Mouse (Mus musculus) brown adipose tissue, adult 24 weeks (tissue): ENCODE results near the gene Ldah. TPM values are rescaled to one million over a fixed set of nuclear protein-coding genes. Genes with fewer than 3 reads are reported as not detected.

Source experiments
- H3K27ac ChIP-seq: fragments of 200-500 bp; replicated peaks from 2 replicates; pipeline ENCODE4 v1.5.1; 2012; ENCODE audit warnings: low read depth, mild to moderate bottlenecking, low read length
- H3K4me1 ChIP-seq: fragments of 200-500 bp; 2 replicates; pipeline ENCODE4 v1.6.1; 2012; ENCODE audit warnings: low read length, mixed read lengths; ENCODE audit not compliant: control insufficient read depth, insufficient read depth, insufficient read length
- H3K4me3 ChIP-seq: fragments of 200-500 bp; 2 replicates; pipeline ENCODE4 v1.5.1; 2012; ENCODE audit warnings: low read depth, mild to moderate bottlenecking, low read length, moderate library complexity; ENCODE audit not compliant: insufficient read depth
- polyA plus RNA-seq: library from polyadenylated mRNA; stranded (reverse); fragments of >200 nt; gene quantifications from 2 replicates; pipeline ENCODE4 v1.2.4, GENCODE M21; 2012; ENCODE audit not compliant: missing spikeins, insufficient read depth, insufficient read length

Ldah gene
- polyA plus RNA-seq, 1 experiment: 55.7 TPM

GRCm38 (mm10) chr12:8320084-8320713 lies 112.3 kb downstream of the Ldah start:
- H3K4me3 ChIP-seq: no peak overlapping the region
- no peak overlapping the region for H3K27ac ChIP-seq
- no peaks in the 10 kb centered on the region; the same call in 1 of the 2 replicates for H3K4me1 ChIP-seq

- Histone ChIP-seq H3K4me3 (no peak overlapping the region), H3K27ac (no peak overlapping the region), H3K4me1 (no peaks in the 10 kb centered on the region; the same call in 1 of the 2 replicates)
Measured at GRCm38 (mm10) chr12:8321506-8321905, 113.6 kb downstream of the Ldah start.

- H3K4me3 ChIP-seq: no peak overlapping the region
- H3K27ac ChIP-seq: no peak overlapping the region
- peaks cover 9% of the 10 kb centered on the region for H3K4me1 ChIP-seq
Measured at GRCm38 (mm10) chr12:8324086-8324485, 116.2 kb downstream of the Ldah start.

DNA sequence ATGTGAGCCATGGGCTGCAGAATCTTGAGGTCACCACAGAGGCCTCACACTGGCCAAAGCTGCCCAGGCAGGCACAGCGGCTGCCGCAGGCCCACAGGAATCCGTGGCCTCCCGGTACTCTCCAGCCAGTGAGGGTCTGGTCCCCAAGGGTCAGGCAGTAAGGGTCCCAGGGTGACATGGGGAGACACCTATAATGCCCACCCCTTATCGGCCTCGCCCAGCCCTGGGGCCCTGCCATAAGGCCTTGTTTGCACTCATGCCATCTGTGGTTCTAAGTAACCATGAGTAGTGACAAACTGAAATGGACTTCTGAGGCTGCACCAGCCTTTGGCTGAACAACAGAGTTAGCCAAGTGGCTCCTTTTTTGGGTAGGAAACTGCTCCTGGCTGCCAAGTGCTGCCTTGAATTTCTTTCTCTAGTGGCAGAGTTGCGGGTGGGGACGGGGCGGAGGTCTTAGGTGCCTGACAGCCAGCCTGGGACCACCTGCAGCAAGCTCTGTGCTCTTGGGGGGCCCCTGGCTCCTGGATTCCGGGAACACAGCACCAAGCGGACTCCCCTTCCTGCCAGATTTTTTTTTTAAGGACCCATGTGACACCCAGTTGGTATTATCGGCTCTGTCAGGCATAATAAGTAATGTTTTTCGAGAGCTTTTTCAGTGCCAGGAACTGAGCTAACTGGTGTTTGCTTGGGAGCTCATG lies 117.5 kb downstream of the Ldah start:
- peak overlapping the region; percentile 64 for H3K27ac ChIP-seq

GRCm38 (mm10) chr12:8325943-8326522 lies 118.1 kb downstream of the Ldah start:
- Histone ChIP-seq H3K4me3 (no peak overlapping the region), H3K27ac (peak overlapping the region; percentile 64), H3K4me1 (peaks cover 9% of the 10 kb centered on the region)

More for the DNA sequence above, 117.5 kb downstream of the Ldah start:
- Histone ChIP-seq H3K4me1 (peaks cover 9% of the 10 kb centered on the region), H3K4me3 (no peak overlapping the region)

DNA sequence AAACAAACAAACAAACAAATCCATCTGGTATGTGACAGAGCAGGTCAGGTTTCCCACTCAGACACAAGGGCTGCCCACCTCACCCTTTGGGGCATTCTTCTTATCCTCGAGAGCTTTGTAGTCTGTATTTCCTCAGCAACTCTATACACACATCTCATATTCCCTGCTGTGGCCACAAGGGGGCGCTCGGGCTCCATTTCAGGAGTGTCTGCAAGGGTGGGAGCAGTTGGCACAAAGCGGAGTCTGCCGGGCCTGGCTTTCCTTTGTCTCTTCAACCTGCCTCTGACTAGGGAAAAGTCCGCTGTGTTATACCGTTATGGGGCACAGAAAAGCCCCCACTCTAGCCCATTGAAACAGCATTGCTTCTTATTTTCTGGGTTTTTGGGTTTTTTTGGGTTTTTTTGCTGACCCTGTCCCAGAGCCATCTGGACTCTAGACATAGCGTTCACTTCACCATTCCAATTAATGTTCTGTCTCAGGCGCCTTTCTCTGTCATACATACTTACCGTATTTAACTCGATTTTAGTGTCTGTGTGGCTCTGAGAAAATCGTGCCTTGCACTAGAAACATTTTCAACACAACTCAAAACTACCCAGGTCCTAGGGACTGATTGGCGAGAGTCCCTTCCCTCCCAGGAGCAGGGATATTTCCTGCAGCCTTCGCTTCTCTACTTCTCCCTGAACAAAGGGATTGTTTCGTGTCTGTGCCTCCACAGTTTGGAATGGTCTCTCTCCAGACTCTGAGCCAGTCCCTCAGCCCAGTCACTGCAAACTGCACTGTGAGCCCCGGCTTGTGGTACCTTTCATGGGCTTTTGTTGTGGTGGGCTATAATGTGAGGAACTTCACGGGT lies 119.1 kb downstream of the Ldah start:
- H3K4me3 ChIP-seq: peak overlapping the region; percentile 28; the same call in 1 of the 2 replicates
- peaks cover 9% of the 10 kb centered on the region for H3K4me1 ChIP-seq
- peak overlapping the region; percentile 82 for H3K27ac ChIP-seq

DNA sequence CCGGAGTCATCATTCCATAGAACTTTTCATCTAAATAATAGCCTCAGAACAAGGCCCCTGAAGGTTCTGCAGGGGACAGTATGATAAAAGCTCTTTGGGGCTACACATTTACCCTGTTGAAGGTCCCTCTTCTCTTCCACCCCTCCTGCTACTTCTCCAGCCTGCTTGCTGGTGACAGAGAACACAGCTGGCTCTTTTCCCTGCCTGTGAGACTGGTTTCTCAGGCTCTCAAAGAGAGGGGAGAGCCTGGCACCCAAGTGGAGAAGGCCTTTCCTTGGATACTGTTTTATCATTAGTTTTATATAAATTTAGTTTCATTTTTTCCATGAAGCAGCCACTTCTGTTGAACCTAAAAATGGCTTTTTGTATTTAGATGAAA lies 119.8 kb downstream of the Ldah start:
- Histone ChIP-seq H3K4me1 (peaks cover 9% of the 10 kb centered on the region), H3K27ac (peak overlapping the region; percentile 82), H3K4me3 (no peak overlapping the region)

GRCm38 (mm10) chr12:8329236-8329635 lies 121.3 kb downstream of the Ldah start:
- Histone ChIP-seq H3K4me1 (peaks cover 16% of the 10 kb centered on the region), H3K27ac (no peak overlapping the region), H3K4me3 (no peak overlapping the region)

- no peak overlapping the region for H3K4me3 ChIP-seq
- peaks cover 16% of the 10 kb centered on the region for H3K4me1 ChIP-seq
- H3K27ac ChIP-seq: no peak overlapping the region
Measured at GRCm38 (mm10) chr12:8331489-8332173, 123.7 kb downstream of the Ldah start.

DNA sequence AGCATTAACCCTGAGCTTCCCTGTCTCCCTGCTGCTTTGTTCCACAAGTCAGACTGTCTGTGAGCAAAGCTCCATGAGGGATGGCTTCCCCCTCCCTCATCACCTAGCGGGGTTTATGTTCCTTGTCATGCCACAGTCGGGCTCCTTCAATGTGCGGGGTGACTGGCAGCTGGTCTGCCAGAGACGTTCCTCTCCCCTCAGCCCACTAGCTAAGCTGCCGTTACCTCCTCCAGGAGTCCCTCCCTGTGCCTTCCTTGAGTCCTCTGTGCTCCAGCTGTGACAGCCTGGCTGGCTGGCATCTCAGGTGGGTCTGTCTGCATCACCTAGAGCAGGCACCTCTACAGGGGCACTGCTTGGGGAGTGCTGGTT lies 124.3 kb downstream of the Ldah start:
- peaks cover 17% of the 10 kb centered on the region for H3K4me1 ChIP-seq
- H3K4me3 ChIP-seq: no peak overlapping the region
- H3K27ac ChIP-seq: no peak overlapping the region

DNA sequence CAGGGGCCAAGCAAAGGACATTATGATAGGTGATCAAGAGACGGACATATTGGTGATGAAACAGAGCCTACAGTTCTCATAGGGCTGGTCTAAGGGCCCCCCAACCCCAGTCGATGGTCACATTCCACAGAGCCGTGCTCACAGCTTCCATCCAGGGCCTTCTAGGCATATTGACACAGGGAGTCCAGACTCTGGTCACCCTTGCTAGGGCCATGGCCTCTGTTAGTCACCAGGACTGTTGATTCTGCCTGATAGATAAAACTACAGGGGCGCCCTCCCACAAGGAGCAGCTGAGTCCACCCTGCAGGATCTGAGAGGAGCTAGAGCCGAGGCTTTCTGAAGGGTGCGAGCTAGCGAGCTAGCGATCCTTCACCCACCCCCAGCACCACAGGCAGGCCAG lies 125.7 kb downstream of the Ldah start:
- Histone ChIP-seq H3K4me1 (peaks cover 15% of the 10 kb centered on the region), H3K27ac (peak overlapping the region; percentile 66), H3K4me3 (no peak overlapping the region)

- H3K4me1 ChIP-seq: peaks cover 15% of the 10 kb centered on the region
- H3K4me3 ChIP-seq: no peak overlapping the region
- H3K27ac ChIP-seq: peak overlapping the region; percentile 72
Measured at GRCm38 (mm10) chr12:8334261-8334660, 126.4 kb downstream of the Ldah start.
